Mouse (Mus musculus): ENCODE data around the gene Dnah6.

DNA sequence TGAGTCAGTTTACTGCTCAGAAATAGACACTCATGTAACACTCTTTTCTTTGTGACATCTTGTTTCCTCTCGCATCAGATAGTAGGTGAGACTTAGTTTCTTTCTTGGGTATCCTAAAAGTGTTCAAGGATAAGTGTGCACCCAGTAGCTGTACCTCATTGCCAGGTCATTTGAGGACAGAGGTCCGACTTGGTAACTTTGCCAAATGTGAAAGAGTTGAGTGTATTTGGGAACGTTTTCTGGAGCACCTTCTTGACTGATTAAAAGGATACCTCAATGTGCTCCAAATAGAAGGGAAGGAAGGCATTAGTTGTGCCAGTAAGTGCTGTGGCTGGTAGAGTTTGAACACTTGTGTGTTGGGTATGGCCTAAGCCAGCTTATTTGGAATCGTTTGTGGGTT lies 28.4 kb upstream of the Dnah6 start:
- TF ChIP-seq CTCF (IDR thresholded peaks at IDR 0.05; ENCODE audit: extremely low read depth, insufficient read length, insufficient replicate concordance, low read depth, low read length) (no peak), POLR2A (IDR thresholded peaks at IDR 0.05; ENCODE audit: low read depth, low read length) (no peak)
